Comparison of ENCODE assay signal across 14 mouse cellular contexts in genomic region chr7:141324686-141325085, GRCm38 (mm10). TPM values are rescaled to one million over a fixed set of nuclear protein-coding genes. Genes with fewer than 3 reads are reported as not detected.
A peak's percentile ranks its signal among the peaks of the same experiment; 100 is the strongest.
DNase-seq lines count a peak whose midpoint lies in the region; ATAC-seq lines count a peak whose summit lies in the region.
"Had no signal": no experiment of that assay in that cellular context is flagged by ENCODE, and none has a peak within 500 bp of the region (broad histone marks: within the 10 kb centered on the region; RNA-seq: fewer than 3 reads in every experiment).

No protein-coding gene starts in this region.

- peak overlapping the region; percentile 94; the same call in 1 of the 2 replicates for H3K9ac ChIP-seq in hindbrain, embryonic 14.5 days
- no peak overlapping the region for H3K9ac ChIP-seq in hindbrain, embryonic 11.5 days (ENCODE audit: low read depth, low read length)
- H3K9ac ChIP-seq in midbrain, embryonic 16.5 days (ENCODE audit: low read depth, low read length), result no peak overlapping the region
- H3K9ac ChIP-seq in neural tube, embryonic 15.5 days (replicated peaks), result 0 out of 2 replicates have a peak overlapping the region, but pooled peaks have one; percentile 20
- H3K9ac ChIP-seq: heart, embryonic 12.5 days had no signal

- peaks cover 36% of the 10 kb centered on the region for H3K4me1 ChIP-seq in hindbrain, embryonic 14.5 days (replicated peaks; ENCODE audit: control insufficient read depth, insufficient read depth, low read length)
- H3K4me1 ChIP-seq in hindbrain, embryonic 11.5 days (replicated peaks; ENCODE audit: control insufficient read depth, insufficient read depth, low read length), result peaks cover 11% of the 10 kb centered on the region
- peaks cover 30% of the 10 kb centered on the region for H3K4me1 ChIP-seq in midbrain, embryonic 16.5 days (ENCODE audit: control insufficient read depth, insufficient read depth, low read length)
- H3K4me1 ChIP-seq in midbrain, embryonic 10.5 days, result peaks cover 46% of the 10 kb centered on the region
- H3K4me1 ChIP-seq in neural tube, embryonic 15.5 days, result peaks cover 36% of the 10 kb centered on the region

- peak overlapping the region; percentile 15; the same call in 1 of the 2 replicates for H3K4me2 ChIP-seq in hindbrain, embryonic 14.5 days (replicated peaks)
- no peak overlapping the region for H3K4me2 ChIP-seq in hindbrain, embryonic 11.5 days (replicated peaks; ENCODE audit: low read depth, low read length)
- peak overlapping the region; percentile 8; the same call in 1 of the 2 replicates for H3K4me2 ChIP-seq in midbrain, embryonic 16.5 days (ENCODE audit: low read length)
- H3K4me2 ChIP-seq in neural tube, embryonic 15.5 days, result peak overlapping the region; percentile 13; the same call in 1 of the 2 replicates

- peak; percentile 57 for DNase-seq in cerebellum, adult 11-12 months
- DNase-seq in cerebellum, postnatal 4 days (ENCODE audit: low spot score in 2 of 2), result no peak
- DNase-seq in hindbrain, embryonic 14.5 days (ENCODE audit: low spot score), result no peak
- no peak for DNase-seq in hindbrain, embryonic 11.5 days (ENCODE audit: low spot score)
- DNase-seq in midbrain, embryonic 10.5 days (ENCODE audit: low spot score), result no peak
- DNase-seq in heart, adult 9 months (ENCODE audit: low spot score in 2 of 2), result no peak
- DNase-seq: adrenal gland, postnatal 36 days; lung, postnatal 36 days; retina, postnatal 1 day; thymus, adult 2 months had no signal

- H3K36me3 ChIP-seq in hindbrain, embryonic 14.5 days (replicated peaks; ENCODE audit: control insufficient read depth, insufficient read depth), result peaks cover 46% of the 10 kb centered on the region
- H3K36me3 ChIP-seq in hindbrain, embryonic 11.5 days (ENCODE audit: control insufficient read depth, insufficient read depth, low read length), result peaks cover 15% of the 10 kb centered on the region
- peaks cover 19% of the 10 kb centered on the region for H3K36me3 ChIP-seq in midbrain, embryonic 16.5 days (ENCODE audit: control insufficient read depth, insufficient read depth, low read length)
- H3K36me3 ChIP-seq in midbrain, embryonic 10.5 days, result peaks cover 51% of the 10 kb centered on the region
- peaks cover 43% of the 10 kb centered on the region for H3K36me3 ChIP-seq in neural tube, embryonic 15.5 days

- no peak for ATAC-seq in hindbrain, embryonic 14.5 days (ENCODE audit: low FRiP score)
- no peak for ATAC-seq in hindbrain, embryonic 11.5 days (ENCODE audit: low FRiP score)
- ATAC-seq in midbrain, embryonic 16.5 days, result no peak
- no peak for ATAC-seq in neural tube, embryonic 15.5 days (ENCODE audit: low FRiP score)
- ATAC-seq: inflammation-experienced regulatory T-cells, adult 6 months had no signal

- H3K4me3 ChIP-seq in hindbrain, embryonic 14.5 days (replicated peaks; ENCODE audit: low read length), result no peak overlapping the region
- H3K4me3 ChIP-seq in hindbrain, embryonic 11.5 days (ENCODE audit: low read depth, low read length), result no peak overlapping the region
- H3K4me3 ChIP-seq in midbrain, embryonic 16.5 days (ENCODE audit: low read depth, low read length), result no peak overlapping the region
- no peak overlapping the region for H3K4me3 ChIP-seq in midbrain, embryonic 10.5 days
- no peak overlapping the region for H3K4me3 ChIP-seq in neural tube, embryonic 15.5 days (replicated peaks)
- H3K4me3 ChIP-seq: heart, embryonic 12.5 days had no signal

- no peak overlapping the region for H3K27ac ChIP-seq in hindbrain, embryonic 14.5 days
- no peak overlapping the region for H3K27ac ChIP-seq in hindbrain, embryonic 11.5 days (ENCODE audit: low read depth, low read length)
- H3K27ac ChIP-seq in midbrain, embryonic 16.5 days (ENCODE audit: low read length), result no peak overlapping the region
- no peak overlapping the region for H3K27ac ChIP-seq in midbrain, embryonic 10.5 days (replicated peaks)
- no peak overlapping the region for H3K27ac ChIP-seq in neural tube, embryonic 15.5 days (replicated peaks)

- no peaks in the 10 kb centered on the region for H3K9me3 ChIP-seq in hindbrain, embryonic 14.5 days (ENCODE audit: control insufficient read depth, low read length)
- H3K9me3 ChIP-seq in hindbrain, embryonic 11.5 days (ENCODE audit: control insufficient read depth, low read length), result no peaks in the 10 kb centered on the region
- H3K9me3 ChIP-seq in midbrain, embryonic 16.5 days (replicated peaks; ENCODE audit: control insufficient read depth, low read length, poor library complexity, severe bottlenecking), result no peaks in the 10 kb centered on the region
- H3K9me3 ChIP-seq in midbrain, embryonic 10.5 days (replicated peaks), result no peaks in the 10 kb centered on the region
- H3K9me3 ChIP-seq in neural tube, embryonic 15.5 days (replicated peaks), result no peaks in the 10 kb centered on the region
- H3K9me3 ChIP-seq: heart, embryonic 12.5 days had no signal

- no peaks in the 10 kb centered on the region for H3K27me3 ChIP-seq in hindbrain, embryonic 14.5 days (ENCODE audit: control insufficient read depth, insufficient read depth, low read length)
- no peaks in the 10 kb centered on the region for H3K27me3 ChIP-seq in hindbrain, embryonic 11.5 days (ENCODE audit: control insufficient read depth, insufficient read depth, low read length)
- no peaks in the 10 kb centered on the region for H3K27me3 ChIP-seq in midbrain, embryonic 16.5 days (ENCODE audit: control insufficient read depth, insufficient read depth, low read depth, low read length)
- no peaks in the 10 kb centered on the region for H3K27me3 ChIP-seq in midbrain, embryonic 10.5 days (ENCODE audit: low read depth, poor library complexity, severe bottlenecking)
- H3K27me3 ChIP-seq in neural tube, embryonic 15.5 days (replicated peaks), result no peaks in the 10 kb centered on the region
- H3K27me3 ChIP-seq: heart, embryonic 12.5 days had no signal

- 81% methylated on average over 1 of the region's 1 CpGs for WGBS in hindbrain, embryonic 14.5 days
- WGBS in hindbrain, embryonic 11.5 days, result 96% methylated on average over 1 of the region's 1 CpGs
- WGBS in midbrain, embryonic 16.5 days, result 91% methylated on average over 1 of the region's 1 CpGs
- 95% methylated on average over 1 of the region's 1 CpGs for whole genome bisulfite sequencing in midbrain, embryonic 10.5 days
- 76% methylated on average over 1 of the region's 1 CpGs for WGBS in neural tube, embryonic 15.5 days

RNA-seq across cellular contexts. Expression of gene Deaf1, which starts 2.8 kb away (rescaled TPM):
- 187 TPM in 2 replicates for polyA plus RNA-seq in hindbrain, embryonic 14.5 days (2014; fragmentation: Nextera tagmentation; extraction: Ambion mirVana)
- polyA plus RNA-seq in hindbrain, embryonic 11.5 days (2014; fragmentation: Nextera tagmentation; extraction: Ambion mirVana), result 70.0 and 75.9 TPM in 2 replicates
- 211 and 237 TPM in 2 replicates for polyA plus RNA-seq in midbrain, embryonic 16.5 days (2015; fragmentation: Nextera tagmentation; extraction: Ambion mirVana)
- polyA plus RNA-seq in midbrain, embryonic 10.5 days (2016; fragmentation: Nextera tagmentation; extraction: Ambion mirVana), result 57.4 and 67.2 TPM in 2 replicates
- polyA plus RNA-seq in neural tube, embryonic 15.5 days (2015; fragmentation: Nextera tagmentation; extraction: Ambion mirVana), result 178 and 200 TPM in 2 replicates

RNA-seq across cellular contexts. Expression of gene Tmem80, which starts 2.9 kb away (rescaled TPM):
- 24.7 and 32.6 TPM in 2 replicates for polyA plus RNA-seq in hindbrain, embryonic 14.5 days (2014; fragmentation: Nextera tagmentation; extraction: Ambion mirVana)
- polyA plus RNA-seq in hindbrain, embryonic 11.5 days (2014; fragmentation: Nextera tagmentation; extraction: Ambion mirVana), result 29.7 and 31.9 TPM in 2 replicates
- polyA plus RNA-seq in midbrain, embryonic 16.5 days (2015; fragmentation: Nextera tagmentation; extraction: Ambion mirVana), result 53.1 and 54.7 TPM in 2 replicates
- 52.2 and 58.1 TPM in 2 replicates for polyA plus RNA-seq in midbrain, embryonic 10.5 days (2016; fragmentation: Nextera tagmentation; extraction: Ambion mirVana)
- 50.5 and 55.8 TPM in 2 replicates for polyA plus RNA-seq in neural tube, embryonic 15.5 days (2015; fragmentation: Nextera tagmentation; extraction: Ambion mirVana)

RNA-seq across cellular contexts. Expression of gene Eps8l2, which starts 14.0 kb away (rescaled TPM):
- 0.98 and 1.2 TPM in 2 replicates for polyA plus RNA-seq in hindbrain, embryonic 14.5 days (2014; fragmentation: Nextera tagmentation; extraction: Ambion mirVana)
- 2.1 and 2.6 TPM in 2 replicates for polyA plus RNA-seq in hindbrain, embryonic 11.5 days (2014; fragmentation: Nextera tagmentation; extraction: Ambion mirVana)
- 0.61 and 1.0 TPM in 2 replicates for polyA plus RNA-seq in midbrain, embryonic 16.5 days (2015; fragmentation: Nextera tagmentation; extraction: Ambion mirVana)
- polyA plus RNA-seq in midbrain, embryonic 10.5 days (2016; fragmentation: Nextera tagmentation; extraction: Ambion mirVana), result 3.4 and 3.8 TPM in 2 replicates
- polyA plus RNA-seq in neural tube, embryonic 15.5 days (2015; fragmentation: Nextera tagmentation; extraction: Ambion mirVana), result 0.23 and 10.7 TPM in 2 replicates
- polyA plus RNA-seq: inflammation-experienced regulatory T-cells, adult 6 months had no signal

RNA-seq across cellular contexts. Expression of gene Drd4, which starts 32.9 kb away (rescaled TPM):
- polyA plus RNA-seq in hindbrain, embryonic 14.5 days (2014; fragmentation: Nextera tagmentation; extraction: Ambion mirVana), result 0.65 and 0.88 TPM in 2 replicates
- polyA plus RNA-seq in hindbrain, embryonic 11.5 days (2014; fragmentation: Nextera tagmentation; extraction: Ambion mirVana), result 0.25 and 0.33 TPM in 2 replicates
- 0.58 and 1.2 TPM in 2 replicates for polyA plus RNA-seq in midbrain, embryonic 16.5 days (2015; fragmentation: Nextera tagmentation; extraction: Ambion mirVana)
- polyA plus RNA-seq in midbrain, embryonic 10.5 days (2016; fragmentation: Nextera tagmentation; extraction: Ambion mirVana), result 0.32 and 0.62 TPM in 2 replicates
- 0.87 and 1.3 TPM in 2 replicates for polyA plus RNA-seq in neural tube, embryonic 15.5 days (2015; fragmentation: Nextera tagmentation; extraction: Ambion mirVana)
- polyA plus RNA-seq: inflammation-experienced regulatory T-cells, adult 6 months had no signal

RNA-seq across cellular contexts. Expression of gene Sct, which starts 45.8 kb away (rescaled TPM):
- polyA plus RNA-seq in hindbrain, embryonic 14.5 days (2014; fragmentation: Nextera tagmentation; extraction: Ambion mirVana), result 3.2 and 4.1 TPM in 2 replicates
- 4.8 and 5.1 TPM in 2 replicates for polyA plus RNA-seq in hindbrain, embryonic 11.5 days (2014; fragmentation: Nextera tagmentation; extraction: Ambion mirVana)
- 2.4 and 2.8 TPM in 2 replicates for polyA plus RNA-seq in midbrain, embryonic 16.5 days (2015; fragmentation: Nextera tagmentation; extraction: Ambion mirVana)
- 0.79 and 2.4 TPM in 2 replicates for polyA plus RNA-seq in midbrain, embryonic 10.5 days (2016; fragmentation: Nextera tagmentation; extraction: Ambion mirVana)
- polyA plus RNA-seq in neural tube, embryonic 15.5 days (2015; fragmentation: Nextera tagmentation; extraction: Ambion mirVana), result 5.4 and 11.0 TPM in 2 replicates
- polyA plus RNA-seq: inflammation-experienced regulatory T-cells, adult 6 months had no signal

Comparison
In these comparisons a context has a peak if more than half of its experiments do, and no peak if none do; other contexts are left out.
1. H3K9ac ChIP-seq: peak in hindbrain, embryonic 14.5 days (single experiment) and neural tube, embryonic 15.5 days (single experiment); none in hindbrain, embryonic 11.5 days (single experiment) and midbrain, embryonic 16.5 days (single experiment).